Mouse (Mus musculus) lung, postnatal 0 days (tissue): ENCODE measurements around the gene Cbfa2t2. TPM values are rescaled to one million over a fixed set of nuclear protein-coding genes. Genes with fewer than 3 reads are reported as not detected.

ENCODE experiments used
- ATAC-seq: fragments of 200-750 bp; cut with Nextera tagmentation; 2 replicates; pipeline ENCODE4 v1.8.0; 2017; ENCODE audit warnings: moderate library complexity
- DNase-seq: peaks from one replicate; pipeline ENCODE4 v3.0.0-alpha.2; 2016; ENCODE audit warnings: low spot score
- H3K27ac ChIP-seq: fragments of 300-500 bp; sonication (generic); 2 replicates; pipeline ENCODE4 v1.5.1; 2014; ENCODE audit warnings: antibody characterized with exemption, mild to moderate bottlenecking, low read length, mixed read lengths
- H3K27me3 ChIP-seq: fragments of 300-500 bp; sonication (generic); replicated peaks from 2 replicates; pipeline ENCODE4 v1.6.1; 2014; ENCODE audit warnings: low read length, mixed read lengths; ENCODE audit not compliant: insufficient read depth
- H3K36me3 ChIP-seq: fragments of 300-500 bp; sonication (generic); 2 replicates; pipeline ENCODE4 v1.6.1; 2014; ENCODE audit warnings: low read length, mixed read lengths; ENCODE audit not compliant: insufficient read depth
- H3K4me1 ChIP-seq: fragments of 300-500 bp; sonication (generic); 2 replicates; pipeline ENCODE4 v1.6.1; 2014; ENCODE audit warnings: antibody characterized with exemption, low read depth, low read length, mixed read lengths; ENCODE audit not compliant: insufficient read depth
- H3K4me2 ChIP-seq: fragments of 300-500 bp; sonication (generic); replicated peaks from 2 replicates; pipeline ENCODE4 v1.6.1; 2014; ENCODE audit warnings: low read depth, mild to moderate bottlenecking, low read length, moderate library complexity, mixed read lengths
- H3K4me3 ChIP-seq: fragments of 300-500 bp; sonication (generic); 2 replicates; pipeline ENCODE4 v1.5.1; 2014; ENCODE audit warnings: low read depth, low read length
- H3K9ac ChIP-seq: fragments of 300-500 bp; sonication (generic); replicated peaks from 2 replicates; pipeline ENCODE4 v1.6.1; 2014; ENCODE audit warnings: low read depth, mild to moderate bottlenecking
- H3K9me3 ChIP-seq: fragments of 300-500 bp; sonication (generic); 2 replicates; pipeline ENCODE4 v1.6.1; 2016; ENCODE audit warnings: low read length, mixed read lengths
- CTCF ChIP-seq: IDR thresholded peaks from 2 replicates; pipeline ENCODE4 v1.5.1; 2016; ENCODE audit warnings: antibody characterized with exemption, mild to moderate bottlenecking
- EP300 ChIP-seq: IDR thresholded peaks from 2 replicates; pipeline ENCODE4 v1.6.1; 2016; ENCODE audit warnings: antibody characterized with exemption, mild to moderate bottlenecking, control low read depth
- WGBS: fragments of 180-500 bp; shearing (Covaris S2); extraction: QIAGEN DNeasy Blood & Tissue Kit; methylation state at CpG from one replicate; pipeline ENCODE4 v1.1.7; 2014; 5-methylcytosine and 5-hydroxymethylcytosine counted together
- polyA plus RNA-seq: library from polyadenylated mRNA; unstranded; fragments of >200 nt; fragmentation: Nextera tagmentation; extraction: Ambion mirVana; gene quantifications from 2 replicates; pipeline ENCODE4 v1.2.1, GENCODE M21; 2015

Cbfa2t2 gene
- polyA plus RNA-seq, 1 experiment from 2014 or later, result 14.6 TPM

DNA sequence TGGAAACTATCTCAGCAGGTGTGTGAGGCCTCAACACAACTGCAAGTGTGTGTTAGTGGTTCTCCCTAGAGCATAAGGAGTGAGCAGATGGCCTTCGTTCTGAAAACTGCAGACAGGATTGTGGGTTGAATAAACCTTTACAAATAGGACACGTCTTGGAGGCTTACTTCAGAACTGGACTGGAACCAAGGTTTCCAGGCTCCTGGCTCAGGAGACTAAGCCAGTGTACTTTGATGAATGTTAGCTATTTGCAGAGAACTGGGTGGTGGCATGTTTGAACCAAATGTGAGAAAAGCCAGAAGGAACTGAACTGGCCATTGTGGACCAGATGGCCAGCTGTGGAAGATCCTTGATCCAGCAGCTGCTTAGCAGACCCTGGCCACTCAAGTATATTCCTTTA, 102.0 kb downstream of the Cbfa2t2 start:
- Histone ChIP-seq H3K4me3 (no peak overlapping the region), H3K4me1 (no peaks in the 10 kb centered on the region), H3K4me2 (no peak overlapping the region), H3K9ac (no peak overlapping the region), H3K27ac (no peak overlapping the region), H3K9me3 (no peaks in the 10 kb centered on the region), H3K36me3 (peaks cover 13% of the 10 kb centered on the region; the same call in 1 of the 2 replicates), H3K27me3 (no peaks in the 10 kb centered on the region)
- DNase-seq, result no peak
- TF ChIP-seq EP300, result no peak
- TF ChIP-seq CTCF, result no peak
- WGBS, result 65% methylated on average over 2 of the region's 2 CpGs
- no peak for ATAC-seq

DNA sequence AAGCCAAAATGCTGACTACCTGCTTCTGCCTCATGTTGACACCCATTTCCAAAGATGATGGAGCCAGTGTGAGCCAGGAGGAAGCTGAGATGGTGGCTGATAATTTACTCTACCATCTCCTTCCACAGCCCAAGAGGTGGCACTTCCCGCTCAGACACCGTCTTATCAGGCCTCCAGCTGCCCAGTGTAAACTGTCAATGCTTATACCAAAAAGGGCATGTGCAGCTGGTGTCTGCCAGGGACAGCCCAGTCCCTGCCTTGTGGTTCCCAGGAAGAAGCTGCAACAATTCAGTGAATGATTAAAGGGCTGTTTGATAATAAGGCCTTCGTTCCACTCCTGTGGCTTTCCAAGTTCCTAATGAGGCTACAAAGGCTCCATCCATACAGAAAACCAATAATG, 102.4 kb downstream of the Cbfa2t2 start:
- WGBS, result 49% methylated on average over 3 of the region's 3 CpGs
- no peak for ATAC-seq
- DNase-seq, result no peak
- Histone ChIP-seq H3K9me3 (no peaks in the 10 kb centered on the region), H3K4me1 (no peaks in the 10 kb centered on the region), H3K27ac (no peak overlapping the region), H3K27me3 (no peaks in the 10 kb centered on the region), H3K4me2 (no peak overlapping the region), H3K4me3 (no peak overlapping the region), H3K36me3 (peaks cover 13% of the 10 kb centered on the region; the same call in 1 of the 2 replicates), H3K9ac (no peak overlapping the region)
- TF ChIP-seq CTCF, result no peak
- no peak for TF ChIP-seq EP300

DNA sequence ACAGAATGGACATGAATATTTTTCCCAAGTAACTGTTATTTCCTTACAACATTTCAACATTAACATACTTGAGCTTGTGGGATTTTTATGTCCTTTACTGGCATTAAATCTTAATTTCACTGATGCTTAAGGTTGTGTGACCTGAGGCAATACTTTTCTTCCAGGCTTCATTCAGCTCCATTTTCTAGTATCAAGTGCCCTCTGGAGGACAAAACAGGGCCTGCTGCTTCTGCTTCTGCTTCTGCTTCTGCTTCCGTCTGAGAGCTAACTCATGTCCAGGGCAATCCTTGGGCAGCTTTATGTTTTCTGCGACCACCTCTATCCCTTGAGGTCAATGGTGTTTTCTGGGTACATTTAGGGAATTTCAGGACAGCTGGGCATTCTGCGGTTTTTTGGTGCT, 103.4 kb downstream of the Cbfa2t2 start:
- no peak overlapping the region for H3K9ac ChIP-seq
- H3K36me3 ChIP-seq, result peaks cover 7% of the 10 kb centered on the region; the same call in 1 of the 2 replicates
- no peaks in the 10 kb centered on the region for H3K9me3 ChIP-seq
- no peak overlapping the region for H3K4me2 ChIP-seq
- WGBS, result 74% methylated on average over 3 of the region's 3 CpGs
- H3K4me3 ChIP-seq, result no peak overlapping the region
- DNase-seq, result peak; percentile 59
- TF ChIP-seq CTCF, result peak; percentile 75
- TF ChIP-seq EP300, result no peak
- no peak for ATAC-seq
- no peaks in the 10 kb centered on the region for H3K4me1 ChIP-seq
- no peaks in the 10 kb centered on the region for H3K27me3 ChIP-seq
- no peak overlapping the region for H3K27ac ChIP-seq

DNA sequence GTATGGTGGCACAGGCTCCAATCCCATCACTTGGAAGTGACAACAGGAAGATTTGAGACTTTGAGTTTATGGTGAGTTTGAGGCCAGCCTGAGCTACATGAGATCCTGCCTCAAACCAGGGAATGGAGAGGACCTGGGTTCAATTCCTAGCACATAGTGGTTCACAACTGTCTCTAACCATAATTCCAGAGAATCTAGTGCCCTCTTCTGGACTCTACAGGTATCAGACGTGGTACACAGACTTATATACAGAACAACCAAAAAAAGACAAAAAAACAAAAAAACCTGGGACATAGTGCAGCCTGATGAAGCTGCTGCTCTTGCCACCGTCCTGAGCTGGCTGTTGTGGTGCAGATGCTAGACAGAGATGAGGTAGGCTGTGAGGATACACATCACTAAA, 105.3 kb downstream of the Cbfa2t2 start:
- no peak overlapping the region for H3K27ac ChIP-seq
- H3K4me1 ChIP-seq, result no peaks in the 10 kb centered on the region
- ATAC-seq (no peak), DNase-seq (no peak)
- no peaks in the 10 kb centered on the region for H3K36me3 ChIP-seq
- no peak overlapping the region for H3K9ac ChIP-seq
- no peaks in the 10 kb centered on the region for H3K27me3 ChIP-seq
- H3K4me3 ChIP-seq, result no peak overlapping the region
- 83% methylated on average over 2 of the region's 2 CpGs for WGBS
- H3K4me2 ChIP-seq, result no peak overlapping the region
- TF ChIP-seq CTCF, result peak; percentile 18
- no peak for TF ChIP-seq EP300
- no peaks in the 10 kb centered on the region for H3K9me3 ChIP-seq

DNA sequence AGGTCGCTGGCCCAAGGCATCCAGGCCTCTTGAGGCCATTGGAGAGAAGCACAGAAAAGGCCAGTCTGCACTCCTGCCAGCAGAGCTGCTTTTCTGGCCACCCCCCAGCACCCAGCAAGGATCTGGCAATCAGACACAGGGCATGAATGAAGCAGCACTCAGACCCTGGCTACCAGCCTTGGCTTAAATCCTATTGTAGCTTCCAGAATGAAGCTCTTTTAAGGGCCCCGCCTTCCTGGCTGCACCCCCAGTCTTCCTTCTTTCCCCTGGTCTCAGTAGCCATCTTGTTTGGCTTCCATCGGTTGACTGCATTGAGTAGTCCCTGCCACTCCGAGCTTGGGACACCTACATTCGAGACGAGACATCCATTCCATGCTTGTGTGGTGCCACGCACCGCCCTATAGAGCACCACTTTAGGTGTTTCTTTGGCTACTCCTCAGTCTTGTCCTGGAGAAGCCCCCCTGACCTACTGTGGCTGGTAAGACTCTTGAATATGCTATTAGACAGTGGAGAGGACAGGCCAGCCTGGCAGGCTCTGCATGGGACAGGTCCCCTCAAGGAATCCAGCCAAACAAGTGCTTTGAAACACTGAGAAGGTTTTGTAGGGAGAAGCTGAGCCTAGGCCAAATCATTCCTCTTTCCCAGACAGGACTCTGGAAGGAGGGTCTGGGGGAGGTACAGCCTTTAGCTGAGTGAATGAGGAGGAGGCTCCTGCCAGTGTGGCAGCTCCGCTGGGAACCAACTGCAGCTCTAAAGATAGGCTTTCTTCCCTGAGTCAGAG, 107.5 kb downstream of the Cbfa2t2 start:
- 87% methylated on average over 9 of the region's 9 CpGs for WGBS
- H3K4me1 ChIP-seq, result no peaks in the 10 kb centered on the region
- H3K27me3 ChIP-seq, result no peaks in the 10 kb centered on the region
- no peaks in the 10 kb centered on the region for H3K9me3 ChIP-seq
- H3K4me2 ChIP-seq, result no peak overlapping the region
- DNase-seq (no peak), ATAC-seq (no peak)
- H3K36me3 ChIP-seq, result no peaks in the 10 kb centered on the region
- H3K27ac ChIP-seq, result no peak overlapping the region
- no peak for TF ChIP-seq CTCF
- no peak for TF ChIP-seq EP300
- no peak overlapping the region for H3K4me3 ChIP-seq
- H3K9ac ChIP-seq, result no peak overlapping the region

DNA sequence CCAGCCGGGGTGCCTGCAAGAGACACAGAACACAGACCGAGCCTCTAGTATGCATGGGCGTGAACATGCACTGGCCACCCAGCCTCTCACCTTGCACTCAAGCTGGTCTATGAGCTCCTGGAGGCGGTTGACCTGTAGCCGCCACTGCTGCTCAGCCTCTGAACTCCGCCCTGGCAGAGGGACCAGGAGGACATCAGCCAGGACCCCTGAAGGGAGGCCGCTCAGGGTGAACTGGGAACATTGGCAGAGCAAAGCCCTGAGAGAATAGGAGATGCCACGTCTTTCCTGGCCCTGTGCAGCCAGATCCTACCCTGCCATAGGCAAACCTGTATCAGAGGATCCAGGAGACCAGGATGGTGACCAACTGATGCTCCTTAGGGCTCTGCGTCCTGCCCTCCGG, 110.4 kb downstream of the Cbfa2t2 start, which contains the start of gene 1700003F12Rik:
1700003F12Rik (plus strand) TSS at position 375 of the 400 bp plus-strand sequence.
- no peak for ATAC-seq
- H3K36me3 ChIP-seq, result no peaks in the 10 kb centered on the region
- H3K4me1 ChIP-seq, result peaks cover 9% of the 10 kb centered on the region
- DNase-seq, result no peak
- no peak within 1 kb of the TSS for H3K4me3 ChIP-seq
- H3K9me3 ChIP-seq, result no peaks in the 10 kb centered on the region
- no peak within 1 kb of the TSS for H3K27ac ChIP-seq
- no peak within 1 kb of the TSS for H3K4me2 ChIP-seq
- H3K9ac ChIP-seq, result no peak within 1 kb of the TSS
- no peaks in the 10 kb centered on the region for H3K27me3 ChIP-seq
- WGBS, result 91% methylated on average over 10 of the region's 10 CpGs
- TF ChIP-seq CTCF (no peak), EP300 (no peak)
